Mouse (Mus musculus) testis, adult 2 months (tissue): ENCODE data around the gene Kdm2a. TPM values are rescaled to one million over a fixed set of nuclear protein-coding genes. Genes with fewer than 3 reads are reported as not detected.
A peak's percentile ranks its signal among the peaks of the same experiment; 100 is the strongest.

ENCODE experiments used
- H3K27ac ChIP-seq: fragments of 200-500 bp; 2 replicates; pipeline ENCODE4 v1.5.1; 2012; ENCODE audit warnings: low read depth, low read length; ENCODE audit not compliant: control insufficient read depth, insufficient read depth
- H3K27me3 ChIP-seq: fragments of 200-500 bp; 2 replicates; pipeline ENCODE4 v1.6.1; 2012; ENCODE audit warnings: mild to moderate bottlenecking, low read length, moderate library complexity; ENCODE audit not compliant: control insufficient read depth, insufficient read depth
- H3K36me3 ChIP-seq: fragments of 200-500 bp; 2 replicates; pipeline ENCODE4 v1.6.1; 2012; ENCODE audit warnings: mild to moderate bottlenecking, low read length; ENCODE audit not compliant: control insufficient read depth, insufficient read depth
- H3K4me1 ChIP-seq: fragments of 200-500 bp; 2 replicates; pipeline ENCODE4 v1.6.1; 2012; ENCODE audit warnings: low read length; ENCODE audit not compliant: control insufficient read depth, insufficient read depth
- H3K4me3 ChIP-seq: fragments of 200-500 bp; 2 replicates; pipeline ENCODE4 v1.5.1; 2012; ENCODE audit warnings: low read depth, mild to moderate bottlenecking, low read length, moderate library complexity, mixed read lengths; ENCODE audit not compliant: control insufficient read depth
- CTCF ChIP-seq: fragments of 200-500 bp; IDR thresholded peaks from 2 replicates; pipeline ENCODE4 v1.5.1; 2012; ENCODE audit warnings: low read depth, mild to moderate bottlenecking, inconsistent platforms, low read length, moderate library complexity; ENCODE audit not compliant: control insufficient read depth, insufficient read depth, insufficient replicate concordance
- POLR2A ChIP-seq: fragments of 200-500 bp; IDR thresholded peaks from 2 replicates; pipeline ENCODE4 v1.6.1; 2012; ENCODE audit warnings: low read depth, mild to moderate bottlenecking, inconsistent platforms, low read length, moderate library complexity; ENCODE audit not compliant: control insufficient read depth
- polyA plus RNA-seq: library from polyadenylated mRNA; depleted of rRNA; stranded (reverse); fragments of >200 nt; gene quantifications from 2 replicates; pipeline ENCODE4 v1.2.3, GENCODE M21; 2012

The Kdm2a gene
- polyA plus RNA-seq, 1 experiment: 48.5 TPM

GRCm38 (mm10) chr19:4370254-4370653, 27.8 kb downstream of the Kdm2a start:
- no peaks in the 10 kb centered on the region for H3K4me1 ChIP-seq
- H3K4me3 ChIP-seq: no peak overlapping the region
- H3K27me3 ChIP-seq: no peaks in the 10 kb centered on the region
- no peaks in the 10 kb centered on the region for H3K36me3 ChIP-seq
- H3K27ac ChIP-seq: no peak overlapping the region
- no peak for TF ChIP-seq CTCF
- no peak for TF ChIP-seq POLR2A

GRCm38 (mm10) chr19:4349455-4349854, 48.6 kb downstream of the Kdm2a start:
- H3K27ac ChIP-seq: no peak overlapping the region
- no peak overlapping the region for H3K4me3 ChIP-seq
- H3K27me3 ChIP-seq: no peaks in the 10 kb centered on the region
- H3K36me3 ChIP-seq: peaks cover 2% of the 10 kb centered on the region; the same call in 1 of the 2 replicates
- TF ChIP-seq POLR2A (no peak), CTCF (no peak)
- no peaks in the 10 kb centered on the region for H3K4me1 ChIP-seq

GRCm38 (mm10) chr19:4346479-4346878, 51.6 kb downstream of the Kdm2a start:
- Histone ChIP-seq H3K27ac (no peak overlapping the region), H3K4me3 (no peak overlapping the region), H3K36me3 (peaks cover 4% of the 10 kb centered on the region), H3K4me1 (no peaks in the 10 kb centered on the region), H3K27me3 (no peaks in the 10 kb centered on the region)
- TF ChIP-seq POLR2A: no peak
- TF ChIP-seq CTCF: no peak

GRCm38 (mm10) chr19:4338162-4338561, 59.9 kb downstream of the Kdm2a start:
- peaks cover 2% of the 10 kb centered on the region for H3K36me3 ChIP-seq
- H3K27me3 ChIP-seq: no peaks in the 10 kb centered on the region
- no peak overlapping the region for H3K4me3 ChIP-seq
- H3K27ac ChIP-seq: no peak overlapping the region
- H3K4me1 ChIP-seq: peaks cover 8% of the 10 kb centered on the region
- TF ChIP-seq CTCF: no peak
- TF ChIP-seq POLR2A: no peak

GRCm38 (mm10) chr19:4333791-4334190, 64.3 kb downstream of the Kdm2a start:
- Histone ChIP-seq H3K27ac (peak overlapping the region; percentile 84), H3K27me3 (no peaks in the 10 kb centered on the region), H3K36me3 (peaks cover under 1% of the 10 kb centered on the region; the same call in 1 of the 2 replicates), H3K4me1 (peaks cover 13% of the 10 kb centered on the region), H3K4me3 (peak overlapping the region; percentile 79)
- TF ChIP-seq CTCF (no peak), POLR2A (peak; percentile 63)

GRCm38 (mm10) chr19:4333100-4333775, 64.8 kb downstream of the Kdm2a start:
- Histone ChIP-seq H3K4me1 (peaks cover 13% of the 10 kb centered on the region), H3K4me3 (peak overlapping the region; percentile 79), H3K36me3 (peaks cover 1% of the 10 kb centered on the region; the same call in 1 of the 2 replicates), H3K27me3 (no peaks in the 10 kb centered on the region), H3K27ac (peak overlapping the region; percentile 84)
- TF ChIP-seq POLR2A (no peak), CTCF (no peak)

- TF ChIP-seq CTCF (no peak), POLR2A (no peak)
- Histone ChIP-seq H3K36me3 (peaks cover 4% of the 10 kb centered on the region), H3K27ac (no peak overlapping the region), H3K27me3 (no peaks in the 10 kb centered on the region), H3K4me1 (peaks cover 13% of the 10 kb centered on the region), H3K4me3 (peak overlapping the region; percentile 11)
Observed at GRCm38 (mm10) chr19:4332653-4333052, 65.4 kb downstream of the Kdm2a start.
